Mouse (Mus musculus): ENCODE data around the gene Rbfox1. TPM values are rescaled to one million over a fixed set of nuclear protein-coding genes. Genes with fewer than 3 reads are reported as not detected.

The Rbfox1 gene
- polyA plus RNA-seq, 1 experiment from 2014 or later = 4.6 TPM

DNA sequence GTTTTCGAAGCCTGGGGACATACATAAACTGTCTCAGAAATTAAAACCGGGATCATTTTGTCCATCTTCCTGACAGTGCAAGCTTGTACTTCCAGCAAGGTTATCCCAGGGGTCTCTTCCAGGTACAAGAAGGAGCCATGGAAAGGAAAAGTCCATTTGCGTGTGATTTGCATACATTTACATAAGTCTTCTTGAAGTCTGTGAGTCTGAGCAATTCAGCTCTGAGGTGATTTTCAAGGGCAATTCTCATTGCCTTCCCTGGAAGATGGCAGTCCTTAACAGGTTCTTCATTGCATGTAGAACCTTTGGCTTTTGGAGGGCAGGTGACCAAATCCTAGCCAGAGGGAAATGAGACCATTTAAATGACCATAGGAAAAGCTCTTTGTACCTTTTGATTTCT, 1417.3 kb downstream of the Rbfox1 start:
- Histone ChIP-seq H3K4me2 (ENCODE audit: low read depth, low read length, severe bottlenecking) (no peak overlapping the region), H3K4me1 (replicated peaks; ENCODE audit: control insufficient read depth, insufficient read depth, low read length) (no peaks in the 10 kb centered on the region), H3K4me3 (ENCODE audit: low read depth, low read length) (no peak overlapping the region), H3K27ac (ENCODE audit: low read depth, low read length) (no peak overlapping the region), H3K9ac (ENCODE audit: low read length) (no peak overlapping the region), H3K27me3 (ENCODE audit: control insufficient read depth, insufficient read depth, low read length) (no peaks in the 10 kb centered on the region), H3K9me3 (ENCODE audit: control insufficient read depth, low read length) (no peaks in the 10 kb centered on the region), H3K36me3 (ENCODE audit: control insufficient read depth, insufficient read depth, low read length) (no peaks in the 10 kb centered on the region)
- ATAC-seq (replicated peaks; ENCODE audit: low FRiP score) = no peak
- DNase-seq (ENCODE audit: low spot score) = no peak
- WGBS = 73% methylated on average over 3 of the region's 3 CpGs

DNA sequence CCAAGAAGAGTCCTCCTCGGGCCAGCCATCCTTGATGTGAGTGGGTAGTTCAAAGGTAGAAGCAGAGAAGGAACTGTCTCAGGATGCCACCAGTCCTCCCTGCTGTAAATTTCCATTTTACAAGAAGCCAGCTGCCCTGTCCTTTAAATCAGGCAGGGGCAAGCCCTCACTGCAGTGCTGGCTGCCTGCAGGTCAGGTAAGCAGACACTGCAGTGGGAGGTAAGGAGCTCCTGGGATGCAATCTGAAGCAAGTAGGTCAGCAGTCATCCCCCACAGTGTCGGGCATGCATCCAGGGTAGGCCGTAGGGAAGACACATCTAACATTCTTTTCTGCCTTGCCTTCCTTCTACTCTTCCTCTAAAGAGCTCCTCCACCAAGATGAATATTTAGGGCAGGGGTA, 1444.0 kb downstream of the Rbfox1 start:
- Histone ChIP-seq H3K4me2 (ENCODE audit: low read depth, low read length, severe bottlenecking) (no peak overlapping the region), H3K4me1 (replicated peaks; ENCODE audit: control insufficient read depth, insufficient read depth, low read length) (no peaks in the 10 kb centered on the region), H3K27me3 (ENCODE audit: control insufficient read depth, insufficient read depth, low read length) (no peaks in the 10 kb centered on the region), H3K27ac (ENCODE audit: low read depth, low read length) (no peak overlapping the region), H3K4me3 (ENCODE audit: low read depth, low read length) (no peak overlapping the region), H3K9me3 (ENCODE audit: control insufficient read depth, low read length) (no peaks in the 10 kb centered on the region), H3K9ac (ENCODE audit: low read length) (no peak overlapping the region), H3K36me3 (ENCODE audit: control insufficient read depth, insufficient read depth, low read length) (no peaks in the 10 kb centered on the region)
- WGBS = 92% methylated on average over 3 of the region's 3 CpGs
- ATAC-seq (replicated peaks; ENCODE audit: low FRiP score) (no peak), DNase-seq (ENCODE audit: low spot score) (no peak)

DNA sequence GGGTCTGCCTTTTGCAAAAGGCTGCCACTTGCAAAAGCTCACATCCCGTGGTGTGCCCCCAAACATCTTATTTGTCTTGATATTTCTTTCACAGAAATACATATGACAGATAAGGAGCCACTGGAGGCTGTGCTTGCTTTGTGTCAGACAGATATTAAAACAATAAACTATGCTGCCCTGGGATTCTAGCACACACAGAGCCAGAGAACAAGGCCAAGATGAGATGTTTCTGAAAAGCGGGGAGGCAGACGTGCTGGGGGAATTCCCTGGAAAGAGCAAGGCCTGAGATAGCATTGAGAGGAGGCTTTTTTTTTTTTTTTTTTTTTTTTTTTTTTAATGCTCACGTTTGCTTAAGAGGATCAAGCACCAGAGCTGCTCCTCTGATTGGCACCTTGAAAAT, 1456.0 kb downstream of the Rbfox1 start:
- DNase-seq (ENCODE audit: low spot score) (no peak), ATAC-seq (replicated peaks; ENCODE audit: low FRiP score) (no peak)
- H3K9me3 ChIP-seq (ENCODE audit: control insufficient read depth, low read length) = no peaks in the 10 kb centered on the region
- H3K4me2 ChIP-seq (ENCODE audit: low read depth, low read length, severe bottlenecking) = no peak overlapping the region
- no peak overlapping the region for H3K4me3 ChIP-seq (ENCODE audit: low read depth, low read length)
- no peaks in the 10 kb centered on the region for H3K36me3 ChIP-seq (ENCODE audit: control insufficient read depth, insufficient read depth, low read length)
- H3K9ac ChIP-seq (ENCODE audit: low read length) = no peak overlapping the region
- 56% methylated on average over 4 of the region's 4 CpGs for WGBS
- H3K27me3 ChIP-seq (ENCODE audit: control insufficient read depth, insufficient read depth, low read length) = peaks cover 12% of the 10 kb centered on the region
- no peak overlapping the region for H3K27ac ChIP-seq (ENCODE audit: low read depth, low read length)
- H3K4me1 ChIP-seq (replicated peaks; ENCODE audit: control insufficient read depth, insufficient read depth, low read length) = no peaks in the 10 kb centered on the region; the same call in 1 of the 2 replicates

DNA sequence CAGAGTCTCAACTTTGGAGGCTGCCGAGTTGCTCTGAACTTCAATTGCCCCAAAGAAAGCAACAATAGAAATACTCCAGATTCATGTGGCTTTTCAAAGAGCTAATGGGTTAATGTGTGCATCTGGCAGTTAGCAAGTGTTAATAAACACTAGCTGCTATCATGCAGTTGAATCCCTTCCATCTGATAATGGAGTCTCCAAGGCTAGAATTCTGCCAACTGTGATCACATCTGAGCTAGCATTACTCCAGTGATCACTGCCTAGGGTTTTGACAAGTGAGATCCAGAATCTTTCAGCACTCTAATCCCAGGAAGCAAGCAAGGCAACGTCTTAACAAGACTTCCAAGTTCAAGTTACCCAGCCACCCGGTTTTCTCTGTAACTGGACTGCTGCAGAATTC, 1460.1 kb downstream of the Rbfox1 start:
- Histone ChIP-seq H3K36me3 (ENCODE audit: control insufficient read depth, insufficient read depth, low read length) (no peaks in the 10 kb centered on the region), H3K27ac (ENCODE audit: low read depth, low read length) (no peak overlapping the region), H3K4me1 (replicated peaks; ENCODE audit: control insufficient read depth, insufficient read depth, low read length) (no peaks in the 10 kb centered on the region; the same call in 1 of the 2 replicates), H3K9me3 (ENCODE audit: control insufficient read depth, low read length) (no peaks in the 10 kb centered on the region), H3K4me2 (ENCODE audit: low read depth, low read length, severe bottlenecking) (no peak overlapping the region), H3K27me3 (ENCODE audit: control insufficient read depth, insufficient read depth, low read length) (peaks cover 19% of the 10 kb centered on the region), H3K9ac (ENCODE audit: low read length) (no peak overlapping the region), H3K4me3 (ENCODE audit: low read depth, low read length) (no peak overlapping the region)
- DNase-seq (ENCODE audit: low spot score) (no peak), ATAC-seq (replicated peaks; ENCODE audit: low FRiP score) (no peak)
- 77% methylated on average over 3 of the region's 3 CpGs for WGBS

DNA sequence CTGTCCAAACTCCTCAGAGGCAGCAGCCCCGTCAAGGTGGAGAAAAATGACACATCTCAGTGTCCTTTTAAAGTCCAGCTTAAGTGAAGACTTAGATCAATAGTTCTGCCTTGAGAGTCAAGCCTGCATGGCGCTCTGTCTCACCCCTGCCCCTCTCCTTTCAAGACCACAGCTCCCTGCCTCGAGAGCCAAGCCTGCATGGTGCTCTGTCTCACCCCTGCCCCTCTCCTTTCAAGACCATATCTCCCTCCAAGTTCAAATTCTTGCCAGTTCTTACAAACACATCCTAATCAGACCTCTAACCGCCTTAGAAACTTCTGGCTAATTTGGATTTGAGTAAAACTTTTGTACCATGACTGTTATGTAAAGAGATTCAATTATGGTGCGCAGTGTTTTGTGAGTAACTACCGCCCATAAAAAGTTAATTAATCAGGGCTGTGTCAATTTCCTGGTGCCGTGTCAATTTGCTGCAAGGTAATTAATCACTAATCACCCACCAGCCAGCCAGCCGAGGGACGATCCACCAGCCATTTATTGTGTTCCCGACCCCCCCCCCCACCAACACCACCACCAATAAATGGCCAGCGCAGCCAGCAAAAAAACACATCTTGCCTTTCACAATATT, 1461.0 kb downstream of the Rbfox1 start:
- Histone ChIP-seq H3K27me3 (ENCODE audit: control insufficient read depth, insufficient read depth, low read length) (peaks cover 21% of the 10 kb centered on the region), H3K4me2 (ENCODE audit: low read depth, low read length, severe bottlenecking) (no peak overlapping the region), H3K27ac (ENCODE audit: low read depth, low read length) (no peak overlapping the region), H3K9ac (ENCODE audit: low read length) (no peak overlapping the region), H3K9me3 (ENCODE audit: control insufficient read depth, low read length) (no peaks in the 10 kb centered on the region), H3K4me3 (ENCODE audit: low read depth, low read length) (no peak overlapping the region), H3K36me3 (ENCODE audit: control insufficient read depth, insufficient read depth, low read length) (no peaks in the 10 kb centered on the region), H3K4me1 (replicated peaks; ENCODE audit: control insufficient read depth, insufficient read depth, low read length) (no peaks in the 10 kb centered on the region; the same call in 1 of the 2 replicates)
- WGBS = 36% methylated on average over 11 of the region's 11 CpGs
- peak; percentile 72; the same call in 1 of the 2 replicates for ATAC-seq (replicated peaks; ENCODE audit: low FRiP score)
- DNase-seq (ENCODE audit: low spot score) = peak; percentile 73

DNA sequence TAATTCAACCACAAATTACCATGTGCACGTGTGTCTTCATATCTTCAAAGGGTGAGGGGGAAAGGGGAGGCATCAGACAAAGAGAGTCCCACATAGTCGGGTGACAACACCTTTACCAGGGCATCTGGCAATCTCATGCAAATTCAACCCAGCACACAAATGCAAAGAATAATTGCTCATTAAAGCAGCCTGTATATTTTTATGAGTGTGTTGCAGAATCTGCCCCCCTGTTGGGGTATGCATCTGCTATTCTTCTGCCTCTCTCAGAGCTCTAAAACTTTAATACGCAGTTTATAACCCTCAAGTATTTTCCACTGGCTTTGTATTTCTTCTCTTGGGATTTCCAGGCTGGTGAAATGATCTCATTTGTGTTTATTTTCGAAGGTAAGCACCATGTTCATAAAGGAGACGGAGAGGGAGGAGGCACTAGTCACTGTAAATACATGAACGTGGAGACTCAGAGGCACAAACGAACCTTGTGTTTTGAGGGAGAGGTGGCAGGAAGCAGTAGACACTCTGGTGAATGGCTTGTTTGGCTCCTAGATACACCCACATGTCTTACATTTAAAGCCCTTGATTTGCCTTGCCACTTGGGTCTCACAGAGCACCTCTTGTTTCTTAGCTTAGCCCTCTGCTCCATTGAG, 1462.5 kb downstream of the Rbfox1 start:
- ATAC-seq (replicated peaks; ENCODE audit: low FRiP score) (no peak), DNase-seq (ENCODE audit: low spot score) (no peak)
- Histone ChIP-seq H3K4me2 (ENCODE audit: low read depth, low read length, severe bottlenecking) (no peak overlapping the region), H3K4me3 (ENCODE audit: low read depth, low read length) (no peak overlapping the region), H3K27ac (ENCODE audit: low read depth, low read length) (no peak overlapping the region), H3K4me1 (replicated peaks; ENCODE audit: control insufficient read depth, insufficient read depth, low read length) (no peaks in the 10 kb centered on the region; the same call in 1 of the 2 replicates), H3K27me3 (ENCODE audit: control insufficient read depth, insufficient read depth, low read length) (peaks cover 23% of the 10 kb centered on the region), H3K36me3 (ENCODE audit: control insufficient read depth, insufficient read depth, low read length) (no peaks in the 10 kb centered on the region), H3K9ac (ENCODE audit: low read length) (no peak overlapping the region), H3K9me3 (ENCODE audit: control insufficient read depth, low read length) (no peaks in the 10 kb centered on the region)
- 71% methylated on average over 7 of the region's 7 CpGs for WGBS

DNA sequence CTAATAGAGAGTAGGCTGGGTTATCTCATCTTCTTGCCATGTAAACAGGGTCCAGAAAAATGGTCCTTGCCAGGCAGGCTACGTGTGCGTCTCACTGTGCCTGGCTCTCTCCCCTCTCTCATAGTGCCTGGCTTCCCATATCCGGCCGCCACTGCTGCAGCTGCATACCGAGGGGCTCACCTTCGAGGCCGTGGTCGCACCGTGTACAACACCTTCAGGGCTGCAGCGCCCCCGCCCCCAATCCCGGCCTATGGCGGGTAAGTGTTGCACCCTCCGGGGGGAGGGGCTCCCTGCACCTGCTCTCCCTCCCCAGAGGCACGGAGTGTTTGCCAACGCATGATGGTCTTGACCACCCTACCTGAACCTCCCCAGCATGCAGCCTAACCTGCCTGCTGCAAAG, 1467.7 kb downstream of the Rbfox1 start:
- ATAC-seq (replicated peaks; ENCODE audit: low FRiP score) = no peak
- Histone ChIP-seq H3K9ac (ENCODE audit: low read length) (no peak overlapping the region), H3K4me1 (replicated peaks; ENCODE audit: control insufficient read depth, insufficient read depth, low read length) (no peaks in the 10 kb centered on the region), H3K4me3 (ENCODE audit: low read depth, low read length) (no peak overlapping the region), H3K36me3 (ENCODE audit: control insufficient read depth, insufficient read depth, low read length) (no peaks in the 10 kb centered on the region), H3K9me3 (ENCODE audit: control insufficient read depth, low read length) (no peaks in the 10 kb centered on the region), H3K27ac (ENCODE audit: low read depth, low read length) (no peak overlapping the region), H3K4me2 (ENCODE audit: low read depth, low read length, severe bottlenecking) (no peak overlapping the region), H3K27me3 (ENCODE audit: control insufficient read depth, insufficient read depth, low read length) (peaks cover 10% of the 10 kb centered on the region)
- WGBS = 61% methylated on average over 16 of the region's 16 CpGs
- no peak for DNase-seq (ENCODE audit: low spot score)

DNA sequence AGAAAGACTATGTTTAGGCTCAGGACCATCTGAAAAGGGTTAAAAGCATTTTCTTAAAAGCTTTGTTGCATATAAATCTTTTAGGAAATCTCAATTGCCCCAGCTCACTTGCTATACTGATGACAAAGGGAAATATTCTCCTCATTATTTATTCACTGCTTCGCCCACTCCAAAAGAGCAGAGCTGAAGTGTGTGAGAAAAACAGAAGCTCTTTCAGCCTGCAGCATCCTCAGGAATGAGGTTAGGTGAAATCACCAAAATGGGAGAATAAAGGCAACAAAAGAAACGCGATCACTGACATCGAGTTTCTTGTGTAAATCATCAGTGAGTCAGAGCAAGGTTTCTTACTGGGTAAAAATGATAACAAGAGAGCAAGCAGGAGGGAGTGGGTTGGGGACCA, 1469.0 kb downstream of the Rbfox1 start:
- Histone ChIP-seq H3K27me3 (ENCODE audit: control insufficient read depth, insufficient read depth, low read length) (peaks cover 7% of the 10 kb centered on the region; the same call in 1 of the 2 replicates), H3K4me1 (replicated peaks; ENCODE audit: control insufficient read depth, insufficient read depth, low read length) (no peaks in the 10 kb centered on the region), H3K9me3 (ENCODE audit: control insufficient read depth, low read length) (no peaks in the 10 kb centered on the region), H3K4me3 (ENCODE audit: low read depth, low read length) (no peak overlapping the region), H3K4me2 (ENCODE audit: low read depth, low read length, severe bottlenecking) (no peak overlapping the region), H3K36me3 (ENCODE audit: control insufficient read depth, insufficient read depth, low read length) (no peaks in the 10 kb centered on the region), H3K9ac (ENCODE audit: low read length) (no peak overlapping the region), H3K27ac (ENCODE audit: low read depth, low read length) (no peak overlapping the region)
- 62% methylated on average over 4 of the region's 4 CpGs for WGBS
- DNase-seq (ENCODE audit: low spot score) = no peak
- no peak for ATAC-seq (replicated peaks; ENCODE audit: low FRiP score)

DNA sequence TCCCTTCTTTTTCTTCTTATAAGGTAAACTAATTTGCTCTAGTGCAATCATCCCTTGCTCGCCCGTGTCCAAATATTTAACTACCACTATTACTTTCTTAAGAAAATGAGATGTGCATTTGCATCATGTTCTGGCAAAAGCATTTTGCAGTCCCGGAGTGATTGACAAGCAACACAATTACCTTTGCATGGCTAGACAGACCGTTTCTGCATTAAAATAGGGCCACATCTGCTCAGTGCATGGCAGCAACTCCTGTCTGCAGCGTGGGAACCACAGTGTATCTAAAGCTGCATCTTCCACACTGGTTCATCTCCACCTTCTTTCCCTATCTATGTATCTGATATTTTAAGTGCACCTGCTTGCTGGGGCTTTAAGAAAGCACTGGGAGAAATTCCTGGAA, 1473.9 kb downstream of the Rbfox1 start:
- Histone ChIP-seq H3K27me3 (ENCODE audit: control insufficient read depth, insufficient read depth, low read length) (no peaks in the 10 kb centered on the region), H3K36me3 (ENCODE audit: control insufficient read depth, insufficient read depth, low read length) (no peaks in the 10 kb centered on the region), H3K27ac (ENCODE audit: low read depth, low read length) (no peak overlapping the region), H3K4me1 (replicated peaks; ENCODE audit: control insufficient read depth, insufficient read depth, low read length) (no peaks in the 10 kb centered on the region), H3K9me3 (ENCODE audit: control insufficient read depth, low read length) (no peaks in the 10 kb centered on the region), H3K9ac (ENCODE audit: low read length) (no peak overlapping the region), H3K4me2 (ENCODE audit: low read depth, low read length, severe bottlenecking) (no peak overlapping the region), H3K4me3 (ENCODE audit: low read depth, low read length) (no peak overlapping the region)
- DNase-seq (ENCODE audit: low spot score) (no peak), ATAC-seq (replicated peaks; ENCODE audit: low FRiP score) (no peak)
- WGBS = 59% methylated on average over 5 of the region's 5 CpGs

Measured in forebrain, embryonic 11.5 days (tissue).